ENCODE assay signal across 12 mouse cellular contexts in the genomic region with DNA sequence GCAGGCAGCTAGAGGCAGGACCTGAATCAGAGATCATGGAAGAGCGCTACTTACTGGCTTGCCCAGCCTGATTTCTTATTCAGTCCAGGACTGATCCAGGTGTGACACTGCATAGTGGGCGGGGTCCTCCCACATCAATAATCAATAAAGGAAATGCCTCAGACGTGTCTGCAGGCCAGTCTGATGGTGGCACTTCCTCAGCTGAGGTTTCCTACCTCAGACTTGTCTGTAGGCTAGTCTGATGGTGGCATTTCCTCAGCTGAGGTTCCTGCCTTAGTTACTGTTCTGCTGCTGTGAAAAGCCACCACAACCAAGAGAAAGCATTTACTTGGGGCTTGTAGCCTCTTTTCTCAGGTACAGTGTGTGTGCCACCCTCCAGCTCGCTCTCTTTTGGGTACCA.
"Had no signal": no experiment of that assay in that cellular context is flagged by ENCODE, and none has a peak within 500 bp of the region (broad histone marks: within the 10 kb centered on the region; RNA-seq: fewer than 3 reads in every experiment).

No protein-coding gene starts in this region.

- H3K27me3 ChIP-seq: limb, embryonic 15.5 days; midbrain, embryonic 15.5 days had no signal

- ATAC-seq: intestine, embryonic 16.5 days; lung, postnatal 0 days; midbrain, embryonic 15.5 days had no signal

- DNase-seq: kidney, adult 2 months; kidney, postnatal 25 days; lung, adult 2 months; lung, postnatal 36 days; right cerebral cortex, adult 18-20 months; right cerebral cortex, postnatal 25 days had no signal

- H3K4me3 ChIP-seq: left cerebral cortex, adult 2 months; limb, embryonic 15.5 days; midbrain, embryonic 15.5 days had no signal

- H3K36me3 ChIP-seq: limb, embryonic 15.5 days; midbrain, embryonic 15.5 days had no signal

- H3K27ac ChIP-seq: left cerebral cortex, adult 2 months; limb, embryonic 15.5 days; midbrain, embryonic 15.5 days; stomach, postnatal 0 days had no signal

- H3K4me2 ChIP-seq: limb, embryonic 15.5 days; midbrain, embryonic 15.5 days had no signal

- H3K9ac ChIP-seq: limb, embryonic 15.5 days; midbrain, embryonic 15.5 days had no signal

- H3K9me3 ChIP-seq: limb, embryonic 15.5 days; midbrain, embryonic 15.5 days had no signal
